Mouse (Mus musculus): Measurements from ENCODE around the gene Olfml1.
A peak's percentile ranks its signal among the peaks of the same experiment; 100 is the strongest.

Gene Olfml1

DNA sequence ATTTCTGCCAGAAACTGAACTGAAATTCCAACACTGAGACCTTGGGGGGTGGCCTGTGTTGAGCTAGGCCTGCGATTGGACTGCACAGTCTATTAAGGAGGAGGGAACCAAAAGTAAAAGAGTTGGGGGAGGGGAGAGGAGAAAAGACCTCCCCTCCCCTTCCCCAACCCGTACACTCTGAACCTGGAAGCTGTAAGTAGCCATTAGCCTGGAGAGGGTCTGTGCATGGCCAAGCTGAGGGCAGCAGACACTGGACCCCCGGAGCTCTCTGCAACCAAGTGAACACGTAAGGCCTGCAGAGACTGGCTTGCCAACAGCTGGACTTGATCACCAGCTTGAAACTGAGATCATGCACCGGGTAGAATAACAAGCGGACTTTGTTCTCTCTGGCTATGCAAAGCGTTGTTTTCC lies at the start of gene Olfml1:
TSS of gene Olfml1 (plus strand) at position 186 of the 411 bp plus-strand sequence.
- no peak for DNase-seq

DNA sequence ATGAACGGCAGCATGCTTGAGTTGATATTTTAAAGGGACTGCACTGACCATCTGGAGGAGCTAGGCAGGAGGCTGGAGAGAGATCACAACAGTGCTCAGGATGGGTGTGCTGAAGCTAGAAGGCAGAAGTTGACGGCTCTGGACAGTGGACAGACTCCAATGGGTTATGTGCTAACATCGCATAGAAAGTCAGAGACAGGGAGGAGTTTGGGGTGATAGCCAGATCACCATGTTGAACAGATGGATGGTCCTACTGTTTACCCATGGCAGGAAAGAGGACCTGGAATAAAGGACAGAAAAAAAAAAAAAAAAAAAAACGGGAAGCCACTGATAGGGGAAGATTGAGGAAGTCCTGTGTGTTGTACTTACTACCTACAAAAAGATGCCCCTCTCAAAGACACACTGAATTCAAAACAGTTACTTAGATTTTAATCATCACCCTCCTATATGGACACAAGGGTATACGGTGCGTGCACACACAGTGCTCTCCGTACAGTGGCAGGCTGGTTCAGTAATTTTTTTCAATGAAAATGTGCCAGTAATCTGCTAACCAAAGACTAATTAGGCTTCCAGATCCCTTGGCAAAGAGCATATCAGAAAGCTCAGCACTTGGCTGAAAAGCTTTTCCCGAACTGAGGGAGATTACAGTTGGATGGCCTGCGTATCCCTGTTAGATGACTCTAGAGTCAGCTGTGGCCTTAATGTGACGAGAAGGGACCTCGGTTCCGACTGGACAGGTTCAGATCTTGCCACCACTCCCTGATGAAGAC lies 47.8 kb upstream of the Olfml1 start:
- peak; percentile 56 to 82 for DNase-seq

DNA sequence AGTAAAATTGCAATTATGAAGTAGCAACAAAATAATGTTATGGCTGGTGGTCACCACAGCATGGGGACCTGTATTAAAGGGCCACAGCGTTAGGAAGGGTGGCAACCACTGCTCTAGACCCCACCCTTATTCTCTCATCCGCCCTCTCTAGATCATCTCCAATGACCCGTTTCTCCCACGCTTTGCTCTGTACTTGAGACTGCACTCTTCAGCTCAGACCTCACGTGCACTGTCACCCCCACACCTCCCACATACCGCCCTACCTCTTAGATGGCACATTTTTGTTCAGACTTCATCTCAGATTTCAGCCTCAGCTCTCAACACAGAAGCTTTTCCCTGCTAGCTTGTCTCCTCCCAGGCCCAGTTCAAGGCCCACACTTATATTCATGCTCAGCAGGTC lies 45.8 kb upstream of the Olfml1 start:
- DNase-seq, result no peak

DNA sequence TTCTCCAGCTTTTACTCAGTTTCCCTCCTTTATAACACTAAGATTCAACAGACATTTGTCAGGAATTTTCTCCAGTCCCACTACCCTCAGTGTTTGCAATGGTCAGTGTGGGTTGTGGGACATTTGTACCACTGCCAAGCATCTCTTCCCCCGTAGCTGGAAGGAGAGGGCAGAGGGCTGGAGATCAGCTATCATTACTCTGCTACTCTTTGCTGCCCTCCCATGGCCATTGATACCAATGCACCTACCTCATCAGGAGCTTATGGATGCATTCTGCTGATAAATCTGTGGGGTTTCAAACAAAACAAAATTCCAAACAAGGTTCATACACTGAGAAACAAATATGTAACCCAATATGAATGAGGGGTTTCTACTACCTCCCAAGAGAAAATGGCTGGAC lies 40.9 kb upstream of the Olfml1 start:
- DNase-seq, result peak; percentile 88

- DNase-seq, result no peak
Measured at GRCm38 (mm10) chr7:107528169-107528772, 39.0 kb upstream of the Olfml1 start.

- peak in 1 of 2 experiments; percentile 49 for DNase-seq
Measured at GRCm38 (mm10) chr7:107529364-107529763, 37.9 kb upstream of the Olfml1 start.

DNA sequence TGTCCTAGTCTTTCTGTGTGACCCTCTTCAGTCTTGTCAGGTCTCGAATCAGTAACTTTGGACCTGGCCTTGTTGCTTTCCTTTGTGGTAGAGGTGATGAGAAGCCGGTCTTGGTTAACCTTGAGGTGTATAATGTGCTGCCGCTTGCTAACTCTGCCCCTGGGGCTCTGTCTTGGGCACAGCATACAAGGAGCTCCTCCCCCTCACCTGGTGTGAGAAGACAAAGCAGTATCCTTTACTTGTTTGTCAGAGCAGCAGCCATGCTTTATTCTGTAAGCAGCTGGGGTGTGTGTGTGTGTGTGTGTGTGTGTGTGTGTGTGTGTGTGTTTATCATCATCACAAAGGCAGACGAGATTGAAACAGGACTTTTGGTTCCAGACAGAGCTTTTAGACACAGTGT lies 31.9 kb upstream of the Olfml1 start:
- DNase-seq, result no peak

GRCm38 (mm10) chr7:107536516-107536915 lies 30.7 kb upstream of the Olfml1 start:
- no peak for DNase-seq

GRCm38 (mm10) chr7:107540034-107540433 lies 27.2 kb upstream of the Olfml1 start:
- no peak for DNase-seq

DNA sequence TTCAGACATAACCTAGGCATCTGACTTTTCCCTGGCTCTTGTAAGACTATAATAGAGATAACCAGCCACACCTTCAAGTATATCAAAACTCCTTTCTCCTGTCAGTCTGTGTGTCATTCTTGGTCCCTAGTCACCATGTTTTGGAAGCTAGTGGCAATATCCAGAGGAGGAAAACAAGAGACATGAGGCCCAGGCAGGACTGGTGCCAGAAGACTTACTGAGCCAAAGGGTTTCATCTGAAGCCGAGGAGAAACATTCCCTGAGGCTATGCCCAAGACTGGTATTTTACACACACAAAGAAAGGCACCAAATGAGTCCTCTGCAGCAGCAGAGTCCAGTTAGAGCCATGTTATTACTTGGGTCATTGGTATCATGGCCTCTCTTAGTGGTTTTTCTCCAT lies 22.2 kb upstream of the Olfml1 start:
- peak; percentile 44 to 64 for DNase-seq

DNA sequence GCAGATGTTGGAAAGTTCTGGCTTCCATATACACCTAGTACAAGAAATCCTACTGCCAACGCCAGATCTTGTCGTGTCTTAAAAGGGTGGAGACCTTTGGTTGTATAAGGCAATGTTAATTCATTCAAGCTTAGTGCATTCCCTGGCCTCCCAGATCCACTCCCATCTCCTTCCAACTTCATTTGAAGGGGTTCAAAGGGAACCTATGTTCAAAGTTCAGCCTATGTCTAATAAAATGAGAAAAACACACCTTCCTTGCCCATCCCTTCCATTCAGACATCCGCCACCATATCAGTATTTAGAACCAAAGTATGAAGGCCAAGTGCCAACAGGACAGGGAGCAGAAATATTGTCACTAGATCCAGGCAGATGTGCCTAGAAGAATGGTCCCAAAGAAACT lies 19.4 kb upstream of the Olfml1 start:
- DNase-seq, result no peak

GRCm38 (mm10) chr7:107553461-107553860 lies 13.8 kb upstream of the Olfml1 start:
- DNase-seq, result peak in 1 of 2 experiments; percentile 24

GRCm38 (mm10) chr7:107555906-107556305 lies 11.3 kb upstream of the Olfml1 start:
- DNase-seq, result peak; percentile 65

GRCm38 (mm10) chr7:107560675-107561074 lies 6.6 kb upstream of the Olfml1 start:
- no peak for DNase-seq

- no peak for DNase-seq
Measured at GRCm38 (mm10) chr7:107561584-107561983, 5.7 kb upstream of the Olfml1 start.

- no peak for DNase-seq
Measured at GRCm38 (mm10) chr7:107563727-107564126, 3.5 kb upstream of the Olfml1 start.

DNA sequence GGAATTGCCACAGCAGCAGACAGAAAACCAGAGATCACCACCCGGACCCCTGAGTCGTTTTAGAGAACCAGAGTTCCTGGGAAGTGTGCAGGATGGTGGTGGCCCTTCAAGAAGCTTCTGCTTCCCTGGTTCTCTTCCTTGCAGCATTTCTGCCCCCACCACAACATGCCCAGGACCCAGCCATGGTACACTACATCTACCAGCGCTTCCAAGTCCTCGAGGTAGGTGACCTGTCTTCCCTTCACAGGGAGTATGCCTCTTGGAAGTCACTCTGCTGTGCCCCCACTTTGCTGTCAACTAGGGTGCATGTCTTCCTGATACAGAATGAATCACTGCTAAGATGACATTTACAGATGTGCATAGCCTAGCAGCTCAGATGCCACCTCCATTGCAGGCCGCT lies 428 bp downstream of the Olfml1 start:
- no peak for DNase-seq

DNA sequence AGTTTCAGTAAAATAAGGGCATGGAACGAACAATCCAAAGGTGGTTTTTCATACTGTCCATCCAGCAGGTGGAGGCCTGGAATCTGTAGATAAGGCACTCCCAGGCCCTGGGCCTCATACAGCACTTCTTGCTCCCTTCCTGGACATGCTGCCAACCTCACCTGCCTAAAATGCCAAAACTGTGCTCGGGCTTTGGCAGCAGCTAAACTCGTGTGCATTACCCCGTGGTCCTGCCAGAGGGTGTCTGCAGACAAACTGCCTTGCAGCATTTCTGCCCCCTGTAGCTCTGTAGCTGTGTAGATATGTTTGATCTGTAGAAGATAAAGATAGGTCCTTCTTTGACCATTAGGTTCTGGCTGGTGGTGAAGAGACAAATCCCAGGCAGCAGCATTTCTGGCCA lies 1.7 kb downstream of the Olfml1 start:
- DNase-seq, result peak; percentile 31 to 53

- no peak for DNase-seq
Measured at GRCm38 (mm10) chr7:107573856-107574255, 6.6 kb downstream of the Olfml1 start.

- no peak for DNase-seq
Measured at GRCm38 (mm10) chr7:107574276-107574675, 7.0 kb downstream of the Olfml1 start.

DNA sequence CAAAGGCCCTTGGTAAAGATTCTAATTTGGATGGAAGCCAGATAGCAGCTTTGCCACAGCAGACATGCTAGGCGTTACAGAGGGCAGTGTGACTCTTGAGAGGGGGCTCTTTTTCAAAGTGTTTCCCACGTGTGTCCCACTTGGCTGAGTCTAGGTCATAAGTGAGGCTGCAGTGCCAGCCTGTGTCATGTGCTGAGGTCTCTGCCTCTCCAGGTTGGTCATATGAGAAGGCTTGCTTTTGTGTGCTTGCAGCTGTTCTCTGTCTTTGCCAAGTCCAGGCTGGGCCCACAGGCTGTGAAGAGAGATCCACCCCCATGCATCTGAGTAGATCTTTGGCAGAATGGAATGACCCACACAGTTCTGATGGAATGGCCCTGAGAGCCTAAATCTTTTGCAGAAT lies 25.4 kb downstream of the Olfml1 start:
- peak; percentile 6 to 9 for DNase-seq

DNA sequence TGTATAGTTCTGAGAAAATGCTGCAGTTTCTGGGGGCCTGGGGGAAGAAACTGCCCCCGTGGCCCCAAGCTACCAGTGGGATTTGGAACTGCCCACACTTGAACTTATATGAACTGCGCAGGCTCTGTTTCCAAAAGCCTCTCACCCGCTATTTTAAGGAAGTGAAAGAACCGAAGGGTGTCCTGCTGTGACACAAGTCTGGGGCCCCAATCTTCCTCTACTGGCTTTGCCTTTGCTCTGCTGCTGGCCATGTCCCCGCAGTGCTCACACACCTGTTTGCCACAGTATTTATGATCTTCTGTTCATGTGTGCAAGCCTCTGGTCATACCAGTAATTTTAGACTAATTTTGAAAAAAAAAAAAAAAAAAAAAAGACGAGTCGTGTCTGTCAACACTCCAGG lies 26.7 kb downstream of the Olfml1 start:
- DNase-seq, result no peak

- DNase-seq, result peak; percentile 59 to 63
Measured at GRCm38 (mm10) chr7:107594325-107594856, 27.1 kb downstream of the Olfml1 start.

- DNase-seq, result peak; percentile 79 to 80
Measured at GRCm38 (mm10) chr7:107594857-107595402, 27.7 kb downstream of the Olfml1 start, which contains the start of gene Ppfibp2. Gene Ppfibp2, plus strand, starts transcription at chr7:107595207.

Measured in cerebellum, postnatal 14 days (tissue).